Mouse (Mus musculus): ENCODE data around the gene Gm37240. TPM values are rescaled to one million over a fixed set of nuclear protein-coding genes. Genes with fewer than 3 reads are reported as not detected.
"Not testable (repeated sequence)": the region's sequence is repeated elsewhere in the genome, so short reads cannot be mapped to it uniquely, and the experiment has no call there.

Gene Gm37240
- polyA plus RNA-seq, 1 experiment from 2014 or later, result 0.21 TPM

GRCm38 (mm10) chr3:84672136-84672535 lies 1215.2 kb downstream of the Gm37240 start:
- no peaks in the 10 kb centered on the region for H3K9me3 ChIP-seq (replicated peaks)
- H3K27me3 ChIP-seq, result peaks cover 7% of the 10 kb centered on the region
- H3K4me2 ChIP-seq, result no peak overlapping the region
- ATAC-seq (ENCODE audit: low read depth) (no peak), DNase-seq (no peak)
- H3K27ac ChIP-seq, result no peak overlapping the region
- H3K36me3 ChIP-seq, result no peaks in the 10 kb centered on the region
- H3K4me3 ChIP-seq (replicated peaks), result no peak overlapping the region
- WGBS (ENCODE audit: insufficient replicate concordance), result 82% methylated on average over 12 of the region's 12 CpGs
- H3K4me1 ChIP-seq (replicated peaks), result no peaks in the 10 kb centered on the region
- H3K9ac ChIP-seq, result no peak overlapping the region

GRCm38 (mm10) chr3:84668957-84669356 lies 1218.4 kb downstream of the Gm37240 start:
- Histone ChIP-seq H3K4me2 (no peak overlapping the region), H3K4me3 (replicated peaks) (no peak overlapping the region), H3K36me3 (no peaks in the 10 kb centered on the region), H3K27ac (no peak overlapping the region), H3K9me3 (replicated peaks) (no peaks in the 10 kb centered on the region), H3K4me1 (replicated peaks) (peaks cover 10% of the 10 kb centered on the region; the same call in 1 of the 2 replicates), H3K27me3 (peaks cover 39% of the 10 kb centered on the region), H3K9ac (no peak overlapping the region)
- ATAC-seq (ENCODE audit: low read depth), result no peak
- 45% methylated on average over 3 of the region's 3 CpGs for WGBS (ENCODE audit: insufficient replicate concordance)
- no peak for DNase-seq

- ATAC-seq (ENCODE audit: low read depth) (peak; percentile 20; the same call in 1 of the 2 replicates), DNase-seq (no peak)
- peaks cover 10% of the 10 kb centered on the region; the same call in 1 of the 2 replicates for H3K4me1 ChIP-seq (replicated peaks)
- H3K4me3 ChIP-seq (replicated peaks), result peak overlapping the region; percentile 31
- peak overlapping the region; percentile 42 for H3K4me2 ChIP-seq
- H3K9me3 ChIP-seq (replicated peaks), result no peaks in the 10 kb centered on the region
- no peak overlapping the region for H3K9ac ChIP-seq
- no peak overlapping the region for H3K27ac ChIP-seq
- WGBS (ENCODE audit: insufficient replicate concordance), result 11% methylated on average over 21 of the region's 21 CpGs
- no peaks in the 10 kb centered on the region for H3K36me3 ChIP-seq
- H3K27me3 ChIP-seq, result peaks cover 44% of the 10 kb centered on the region
Measured at GRCm38 (mm10) chr3:84665255-84666073, 1221.9 kb downstream of the Gm37240 start.

GRCm38 (mm10) chr3:84664686-84665085 lies 1222.6 kb downstream of the Gm37240 start:
- Histone ChIP-seq H3K4me2 (no peak overlapping the region), H3K9me3 (replicated peaks) (no peaks in the 10 kb centered on the region)

GRCm38 (mm10) chr3:84663858-84664257 lies 1223.5 kb downstream of the Gm37240 start:
- 63% methylated on average over 4 of the region's 4 CpGs for WGBS (ENCODE audit: insufficient replicate concordance)
- DNase-seq (no peak), ATAC-seq (ENCODE audit: low read depth) (no peak)
- peaks cover 10% of the 10 kb centered on the region; the same call in 1 of the 2 replicates for H3K4me1 ChIP-seq (replicated peaks)
- peaks cover 44% of the 10 kb centered on the region for H3K27me3 ChIP-seq
- H3K9ac ChIP-seq, result no peak overlapping the region
- 0 out of 2 replicates have a peak, but pooled peaks cover under 1% of the 10 kb centered on the region for H3K9me3 ChIP-seq (replicated peaks)
- no peak overlapping the region for H3K4me3 ChIP-seq (replicated peaks)
- no peak overlapping the region for H3K27ac ChIP-seq
- H3K4me2 ChIP-seq, result no peak overlapping the region
- no peaks in the 10 kb centered on the region for H3K36me3 ChIP-seq

More at GRCm38 (mm10) chr3:84664686-84665085, 1222.6 kb downstream of the Gm37240 start:
- Histone ChIP-seq H3K4me1 (replicated peaks) (peaks cover 10% of the 10 kb centered on the region; the same call in 1 of the 2 replicates), H3K4me3 (replicated peaks) (no peak overlapping the region), H3K9ac (no peak overlapping the region), H3K36me3 (no peaks in the 10 kb centered on the region), H3K27me3 (peaks cover 44% of the 10 kb centered on the region), H3K27ac (no peak overlapping the region)
- ATAC-seq (ENCODE audit: low read depth) (no peak), DNase-seq (no peak)
- WGBS (ENCODE audit: insufficient replicate concordance), result 62% methylated on average over 8 of the region's 8 CpGs

GRCm38 (mm10) chr3:84663079-84663478 lies 1224.2 kb downstream of the Gm37240 start:
- H3K36me3 ChIP-seq, result no peaks in the 10 kb centered on the region
- no peak overlapping the region for H3K4me3 ChIP-seq (replicated peaks)
- ATAC-seq (ENCODE audit: low read depth) (no peak), DNase-seq (no peak)
- H3K27me3 ChIP-seq, result peaks cover 44% of the 10 kb centered on the region
- 80% methylated on average over 12 of the region's 12 CpGs for WGBS (ENCODE audit: insufficient replicate concordance)
- peaks cover 10% of the 10 kb centered on the region; the same call in 1 of the 2 replicates for H3K4me1 ChIP-seq (replicated peaks)
- H3K27ac ChIP-seq, result no peak overlapping the region
- H3K9me3 ChIP-seq (replicated peaks), result 0 out of 2 replicates have a peak, but pooled peaks cover 3% of the 10 kb centered on the region
- H3K4me2 ChIP-seq, result no peak overlapping the region
- H3K9ac ChIP-seq, result no peak overlapping the region

- Histone ChIP-seq H3K9ac (no peak overlapping the region), H3K27me3 (peaks cover 19% of the 10 kb centered on the region), H3K4me2 (no peak overlapping the region), H3K27ac (no peak overlapping the region), H3K9me3 (replicated peaks) (0 out of 2 replicates have a peak, but pooled peaks cover 3% of the 10 kb centered on the region), H3K4me3 (replicated peaks) (no peak overlapping the region), H3K36me3 (no peaks in the 10 kb centered on the region), H3K4me1 (replicated peaks) (0 out of 2 replicates have a peak, but pooled peaks cover 2% of the 10 kb centered on the region)
- no peak for ATAC-seq (ENCODE audit: low read depth)
- DNase-seq, result no peak
- WGBS (ENCODE audit: insufficient replicate concordance), result 77% methylated on average over 2 of the region's 2 CpGs
Measured at GRCm38 (mm10) chr3:84660380-84660779, 1226.9 kb downstream of the Gm37240 start.

GRCm38 (mm10) chr3:84658872-84659271 lies 1228.4 kb downstream of the Gm37240 start:
- H3K9me3 ChIP-seq (replicated peaks), result 0 out of 2 replicates have a peak, but pooled peaks cover 3% of the 10 kb centered on the region
- DNase-seq (no peak), ATAC-seq (ENCODE audit: low read depth) (no peak)
- H3K4me2 ChIP-seq, result no peak overlapping the region
- H3K9ac ChIP-seq, result no peak overlapping the region
- WGBS (ENCODE audit: insufficient replicate concordance), result 83% methylated on average over 2 of the region's 2 CpGs
- no peak overlapping the region for H3K4me3 ChIP-seq (replicated peaks)
- H3K36me3 ChIP-seq, result no peaks in the 10 kb centered on the region
- no peak overlapping the region for H3K27ac ChIP-seq
- H3K4me1 ChIP-seq (replicated peaks), result peaks cover 17% of the 10 kb centered on the region
- H3K27me3 ChIP-seq, result peaks cover 4% of the 10 kb centered on the region; the same call in 1 of the 2 replicates

GRCm38 (mm10) chr3:84658017-84658416 lies 1229.3 kb downstream of the Gm37240 start:
- H3K4me1 ChIP-seq (replicated peaks), result peaks cover 25% of the 10 kb centered on the region
- WGBS (ENCODE audit: insufficient replicate concordance), result 72% methylated on average over 7 of the region's 7 CpGs
- H3K27me3 ChIP-seq, result peaks cover 4% of the 10 kb centered on the region; the same call in 1 of the 2 replicates
- H3K4me2 ChIP-seq, result no peak overlapping the region
- no peak overlapping the region for H3K4me3 ChIP-seq (replicated peaks)
- H3K9ac ChIP-seq, result no peak overlapping the region
- 0 out of 2 replicates have a peak, but pooled peaks cover 3% of the 10 kb centered on the region for H3K9me3 ChIP-seq (replicated peaks)
- no peak for DNase-seq
- H3K36me3 ChIP-seq, result no peaks in the 10 kb centered on the region
- no peak overlapping the region for H3K27ac ChIP-seq
- no peak for ATAC-seq (ENCODE audit: low read depth)

- DNase-seq (no peak), ATAC-seq (ENCODE audit: low read depth) (no peak)
- WGBS (ENCODE audit: insufficient replicate concordance), result 46% methylated on average over 6 of the region's 6 CpGs
- Histone ChIP-seq H3K4me2 (no peak overlapping the region), H3K4me1 (replicated peaks) (peaks cover 30% of the 10 kb centered on the region), H3K9me3 (replicated peaks) (0 out of 2 replicates have a peak, but pooled peaks cover 3% of the 10 kb centered on the region), H3K36me3 (no peaks in the 10 kb centered on the region), H3K27me3 (no peaks in the 10 kb centered on the region), H3K4me3 (replicated peaks) (no peak overlapping the region), H3K9ac (no peak overlapping the region), H3K27ac (no peak overlapping the region)
Measured at GRCm38 (mm10) chr3:84657240-84657639, 1230.1 kb downstream of the Gm37240 start.

GRCm38 (mm10) chr3:84655785-84656150 lies 1231.5 kb downstream of the Gm37240 start:
- not testable (repeated sequence) for ATAC-seq (ENCODE audit: low read depth); H3K9ac ChIP-seq; H3K4me2 ChIP-seq; H3K36me3 ChIP-seq; H3K27ac ChIP-seq; H3K27me3 ChIP-seq; DNase-seq; H3K4me3 ChIP-seq (replicated peaks); H3K9me3 ChIP-seq (replicated peaks)
- 70% methylated on average over 2 of the region's 2 CpGs for WGBS (ENCODE audit: insufficient replicate concordance)
- peaks cover 30% of the 10 kb centered on the region for H3K4me1 ChIP-seq (replicated peaks)

All from liver, embryonic 13.5 days (tissue).